ENCODE assay signal across 27 mouse cellular contexts in the genomic region with DNA sequence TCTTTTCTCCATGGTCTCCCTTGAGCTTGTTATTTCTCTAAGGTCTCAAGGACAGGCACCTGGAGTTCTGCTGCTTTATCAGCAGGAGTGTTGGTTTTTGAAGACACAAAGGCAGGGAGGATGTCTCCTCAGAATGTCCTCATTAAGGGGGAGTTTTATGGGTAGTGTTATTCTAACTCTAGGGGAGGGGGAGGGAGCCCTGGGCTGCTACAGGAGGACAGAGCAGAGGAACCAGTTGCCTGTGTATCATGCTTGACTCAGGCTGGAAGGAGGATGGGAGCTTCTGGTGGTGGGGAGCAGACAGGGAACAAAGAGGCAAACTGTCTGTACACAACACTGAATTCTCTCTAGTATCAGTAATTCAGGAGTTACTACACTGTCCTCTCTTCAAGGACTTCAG.
DNase-seq lines count a peak whose midpoint lies in the region; ATAC-seq lines count a peak whose summit lies in the region.
"Had no signal": no experiment of that assay in that cellular context is flagged by ENCODE, and none has a peak within 500 bp of the region (broad histone marks: within the 10 kb centered on the region; RNA-seq: fewer than 3 reads in every experiment).

No protein-coding gene starts in this region.

- ATAC-seq in intestine, embryonic 14.5 days (replicated peaks; ENCODE audit: low FRiP score, low TSS enrichment, low read depth), result 0 out of 2 replicates have a peak, but pooled peaks have one; percentile 32
- ATAC-seq in intestine, embryonic 16.5 days, result no peak
- ATAC-seq in kidney, embryonic 16.5 days (ENCODE audit: low FRiP score, low TSS enrichment), result peak; percentile 63; the same call in 1 of the 2 replicates
- ATAC-seq: forebrain, embryonic 13.5 days; forebrain, embryonic 16.5 days; Patski had no signal

- no peaks in the 10 kb centered on the region for H3K27me3 ChIP-seq in intestine, embryonic 14.5 days (replicated peaks; ENCODE audit: control insufficient read depth, insufficient read depth, low read length)
- H3K27me3 ChIP-seq in intestine, embryonic 16.5 days (replicated peaks; ENCODE audit: control insufficient read depth, insufficient read depth, low read length), result no peaks in the 10 kb centered on the region
- no peaks in the 10 kb centered on the region for H3K27me3 ChIP-seq in kidney, embryonic 16.5 days (ENCODE audit: insufficient read depth, low read length)
- H3K27me3 ChIP-seq: CH12.LX; forebrain, embryonic 13.5 days; heart, embryonic 12.5 days; heart, embryonic 15.5 days; hindbrain, embryonic 13.5 days; Patski had no signal

- H3K9ac ChIP-seq in intestine, embryonic 14.5 days (ENCODE audit: low read length), result no peak overlapping the region
- no peak overlapping the region for H3K9ac ChIP-seq in intestine, embryonic 16.5 days (ENCODE audit: low read depth, low read length)
- no peak overlapping the region for H3K9ac ChIP-seq in kidney, embryonic 16.5 days (replicated peaks; ENCODE audit: low read length)
- H3K9ac ChIP-seq: forebrain, embryonic 13.5 days; heart, embryonic 12.5 days; heart, embryonic 15.5 days; hindbrain, embryonic 13.5 days had no signal

- H3K4me2 ChIP-seq in intestine, embryonic 14.5 days (ENCODE audit: low read length), result no peak overlapping the region
- H3K4me2 ChIP-seq in intestine, embryonic 16.5 days (ENCODE audit: low read depth, low read length), result no peak overlapping the region
- H3K4me2 ChIP-seq in kidney, embryonic 16.5 days (replicated peaks; ENCODE audit: low read depth, low read length), result no peak overlapping the region
- H3K4me2 ChIP-seq: forebrain, embryonic 13.5 days; heart, embryonic 12.5 days; heart, embryonic 15.5 days; hindbrain, embryonic 13.5 days had no signal

- DNase-seq in intestine, embryonic 14.5 days (ENCODE audit: low spot score), result no peak
- DNase-seq in kidney, postnatal 25 days, result no peak
- peak; percentile 23 for DNase-seq in ovary, postnatal 36 days (ENCODE audit: low spot score)
- DNase-seq in ovary, postnatal 14 days (ENCODE audit: low spot score), result no peak
- no peak for DNase-seq in right cerebral cortex, postnatal 10 days (ENCODE audit: low spot score in 2 of 2)
- DNase-seq: adrenal gland, postnatal 10 days; adrenal gland, postnatal 36 days; B cell, adult 2 months; cerebellum, adult 18-20 months; cerebellum, adult 9-10 months; cerebellum, postnatal 14 days; gastrocnemius, postnatal 10 days; gastrocnemius, postnatal 36 days; heart, postnatal 10 days; heart, postnatal 36 days had no signal

- H3K36me3 ChIP-seq in intestine, embryonic 14.5 days (ENCODE audit: control insufficient read depth, insufficient read depth, low read length), result no peaks in the 10 kb centered on the region
- no peaks in the 10 kb centered on the region for H3K36me3 ChIP-seq in intestine, embryonic 16.5 days (ENCODE audit: control insufficient read depth, insufficient read depth, low read length)
- no peaks in the 10 kb centered on the region for H3K36me3 ChIP-seq in kidney, embryonic 16.5 days (ENCODE audit: insufficient read depth, low read length)
- H3K36me3 ChIP-seq: forebrain, embryonic 10.5 days; G1E; heart, embryonic 12.5 days; heart, embryonic 15.5 days; hindbrain, embryonic 10.5 days; hindbrain, embryonic 13.5 days had no signal

- H3K4me3 ChIP-seq in intestine, embryonic 14.5 days (ENCODE audit: low read depth, low read length), result no peak overlapping the region
- H3K4me3 ChIP-seq in intestine, embryonic 16.5 days (ENCODE audit: low read length), result no peak overlapping the region
- H3K4me3 ChIP-seq in kidney, embryonic 16.5 days (ENCODE audit: low read length), result no peak overlapping the region
- H3K4me3 ChIP-seq: forebrain, embryonic 10.5 days; forebrain, embryonic 13.5 days; heart, embryonic 12.5 days; heart, embryonic 15.5 days; hindbrain, embryonic 10.5 days; hindbrain, embryonic 13.5 days had no signal

- no peaks in the 10 kb centered on the region for H3K9me3 ChIP-seq in intestine, embryonic 14.5 days (ENCODE audit: control insufficient read depth, low read length)
- H3K9me3 ChIP-seq in intestine, embryonic 16.5 days (ENCODE audit: control insufficient read depth, low read length), result no peaks in the 10 kb centered on the region
- H3K9me3 ChIP-seq in kidney, embryonic 16.5 days (ENCODE audit: low read length), result no peaks in the 10 kb centered on the region
- H3K9me3 ChIP-seq: forebrain, embryonic 10.5 days; forebrain, embryonic 13.5 days; G1E; heart, embryonic 12.5 days; heart, embryonic 15.5 days; hindbrain, embryonic 10.5 days; hindbrain, embryonic 13.5 days had no signal

- no peak overlapping the region for H3K27ac ChIP-seq in intestine, embryonic 14.5 days (ENCODE audit: low read depth)
- no peak overlapping the region for H3K27ac ChIP-seq in intestine, embryonic 16.5 days (ENCODE audit: low read length)
- no peak overlapping the region for H3K27ac ChIP-seq in kidney, embryonic 16.5 days (ENCODE audit: low read length)
- H3K27ac ChIP-seq: forebrain, embryonic 10.5 days; forebrain, embryonic 13.5 days; heart, embryonic 15.5 days; hindbrain, embryonic 10.5 days; hindbrain, embryonic 13.5 days had no signal

- no peaks in the 10 kb centered on the region for H3K4me1 ChIP-seq in intestine, embryonic 14.5 days (replicated peaks; ENCODE audit: control insufficient read depth, insufficient read depth, low read length)
- H3K4me1 ChIP-seq in intestine, embryonic 16.5 days (ENCODE audit: control insufficient read depth, insufficient read depth, low read length), result no peaks in the 10 kb centered on the region
- no peaks in the 10 kb centered on the region for H3K4me1 ChIP-seq in kidney, embryonic 16.5 days (ENCODE audit: insufficient read depth, low read length)
- H3K4me1 ChIP-seq: forebrain, embryonic 10.5 days; forebrain, embryonic 13.5 days; heart, embryonic 15.5 days; hindbrain, embryonic 10.5 days; hindbrain, embryonic 13.5 days had no signal
